Mouse (Mus musculus) MEL (cell line): ENCODE measurements around the gene Tmem50a.

Source experiments
- CHD2 ChIP-seq: IDR thresholded peaks from 2 replicates; pipeline ENCODE4 v1.6.1; 2011; ENCODE audit warnings: low read length, improper control_type of control experiment
- CTCF ChIP-seq, 3 experiments: IDR thresholded peaks in 2 of 3; conservative IDR thresholded peaks in 1 of 3; 2 replicates each; pipeline ENCODE4 v1.5.1; 2011 to 2012; ENCODE audit warnings: low read length in 3 of 3, low read depth in 2 of 3, mild to moderate bottlenecking in 2 of 3, improper control_type of control experiment in 1 of 3, inconsistent platforms in 1 of 3, mixed read lengths in 1 of 3, moderate library complexity in 1 of 3; ENCODE audit not compliant: control insufficient read depth in 1 of 3, insufficient read depth in 1 of 3, poor library complexity in 1 of 3, severe bottlenecking in 1 of 3
- E2F4 ChIP-seq: IDR thresholded peaks from 2 replicates; pipeline ENCODE4 v1.6.1; 2011; ENCODE audit warnings: low read depth, low read length, improper control_type of control experiment, borderline replicate concordance
- EP300 ChIP-seq, 2 experiments: IDR thresholded peaks; 2 replicates each; pipeline ENCODE4 v1.6.1; 2011; ENCODE audit warnings: improper control_type of control experiment in 2 of 2, low read length in 2 of 2, low read depth in 1 of 2, mild to moderate bottlenecking in 1 of 2
- ETS1 ChIP-seq: IDR thresholded peaks from 2 replicates; pipeline ENCODE4 v1.6.1; 2012; ENCODE audit warnings: low read depth, mild to moderate bottlenecking, inconsistent platforms, low read length, improper control_type of control experiment, moderate library complexity
- GATA1 ChIP-seq: IDR thresholded peaks from 2 replicates; pipeline ENCODE4 v1.6.1; 2011; ENCODE audit warnings: low read depth, low read length, improper control_type of control experiment
- JUND ChIP-seq: IDR thresholded peaks from 2 replicates; pipeline ENCODE4 v1.6.1; 2011; ENCODE audit warnings: low read depth, mild to moderate bottlenecking, improper control_type of control experiment, low read length
- MAZ ChIP-seq: IDR thresholded peaks from 2 replicates; pipeline ENCODE4 v1.6.1; 2012; ENCODE audit warnings: low read depth, mild to moderate bottlenecking, inconsistent platforms, low read length, improper control_type of control experiment
- NELFE ChIP-seq: IDR thresholded peaks from 2 replicates; pipeline ENCODE4 v1.6.1; 2011; ENCODE audit warnings: low read depth, low read length, improper control_type of control experiment
- POLR2A ChIP-seq, 2 experiments: IDR thresholded peaks; 2 replicates each; pipeline ENCODE4 v1.6.1; 2011 to 2012; ENCODE audit warnings: low read length in 2 of 2, mild to moderate bottlenecking in 2 of 2, control low read depth in 1 of 2, improper control_type of control experiment in 1 of 2, low read depth in 1 of 2, moderate library complexity in 1 of 2; ENCODE audit not compliant: control insufficient read depth in 1 of 2, insufficient read depth in 1 of 2, poor library complexity in 1 of 2
- SIN3A ChIP-seq: IDR thresholded peaks from 2 replicates; pipeline ENCODE4 v1.6.1; 2012; ENCODE audit warnings: low read length, improper control_type of control experiment, inconsistent platforms
- ZKSCAN1 ChIP-seq: IDR thresholded peaks from 2 replicates; pipeline ENCODE4 v1.6.1; 2012; ENCODE audit warnings: low read depth, mild to moderate bottlenecking, inconsistent platforms, low read length, improper control_type of control experiment, moderate library complexity
- ZMIZ1 ChIP-seq: IDR thresholded peaks from 2 replicates; pipeline ENCODE4 v1.6.1; 2012; ENCODE audit warnings: low read depth, mild to moderate bottlenecking, inconsistent platforms, low read length, improper control_type of control experiment, moderate library complexity

DNA sequence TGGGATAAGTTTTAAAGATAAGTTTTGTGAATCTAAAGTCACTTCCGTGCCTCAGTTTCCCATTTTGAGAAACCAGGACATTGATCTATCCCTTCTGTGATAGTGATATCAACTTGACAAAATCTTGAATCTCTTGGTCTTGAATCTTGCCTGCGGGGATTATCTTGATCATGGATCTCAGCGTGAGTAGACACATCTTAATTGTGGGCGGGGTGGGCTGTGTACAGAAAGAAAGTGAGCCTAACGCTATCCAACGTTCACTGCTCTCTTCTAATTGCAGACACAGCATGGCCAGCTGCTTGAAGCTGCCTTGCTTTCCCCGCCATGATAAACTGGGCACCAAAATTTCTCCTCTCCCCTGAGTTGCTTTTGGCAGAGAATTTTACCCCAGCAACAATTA lies 51.8 kb downstream of the Tmem50a start:
- TF ChIP-seq CTCF (IDR thresholded peaks at IDR 0.05 in 2 of 3, conservative IDR thresholded peaks at IDR 0.05 in 1 of 3; ENCODE audit: control insufficient read depth in 1 of 3, insufficient read depth in 1 of 3, low read depth in 2 of 3, low read length in 3 of 3, poor library complexity in 1 of 3, severe bottlenecking in 1 of 3) (no peak), NELFE (no peak), JUND (no peak), ZMIZ1 (no peak), ZKSCAN1 (no peak), MAZ (no peak), ETS1 (no peak), E2F4 (no peak), SIN3A (no peak), GATA1 (no peak), POLR2A (IDR thresholded peaks at IDR 0.05; ENCODE audit: control insufficient read depth in 1 of 2, insufficient read depth in 1 of 2, low read depth in 1 of 2, low read length in 2 of 2, poor library complexity in 1 of 2) (no peak), EP300 (IDR thresholded peaks at IDR 0.05; ENCODE audit: low read depth in 1 of 2, low read length in 2 of 2) (no peak), CHD2 (no peak)
